Mouse (Mus musculus): ENCODE measurements around the gene Gm5152.

GRCm38 (mm10) chr5:10203067-10203466 lies 43.3 kb downstream of the Gm5152 start:
- TF ChIP-seq CTCF (IDR thresholded peaks at IDR 0.05; ENCODE audit: low read depth, low read length) (no peak), POLR2A (IDR thresholded peaks at IDR 0.05; ENCODE audit: insufficient read depth, low read length) (no peak), EP300 (IDR thresholded peaks at IDR 0.05; ENCODE audit: insufficient read depth, low read depth, low read length) (no peak)

All from ES-Bruce4 (cell line).